Mouse (Mus musculus) embryonic fibroblast, embryonic 13.5 days (primary cell): ENCODE measurements around the gene Cep295.

Experiments
- CTCF ChIP-seq: IDR thresholded peaks from 2 replicates; pipeline ENCODE4 v1.5.1; 2011; ENCODE audit warnings: mild to moderate bottlenecking, control low read depth, low read length, moderate library complexity, borderline replicate concordance; ENCODE audit not compliant: insufficient read depth
- POLR2A ChIP-seq: IDR thresholded peaks from 2 replicates; pipeline ENCODE4 v1.6.1; 2011; ENCODE audit warnings: low read depth, mild to moderate bottlenecking, control low read depth, low read length, moderate library complexity

DNA sequence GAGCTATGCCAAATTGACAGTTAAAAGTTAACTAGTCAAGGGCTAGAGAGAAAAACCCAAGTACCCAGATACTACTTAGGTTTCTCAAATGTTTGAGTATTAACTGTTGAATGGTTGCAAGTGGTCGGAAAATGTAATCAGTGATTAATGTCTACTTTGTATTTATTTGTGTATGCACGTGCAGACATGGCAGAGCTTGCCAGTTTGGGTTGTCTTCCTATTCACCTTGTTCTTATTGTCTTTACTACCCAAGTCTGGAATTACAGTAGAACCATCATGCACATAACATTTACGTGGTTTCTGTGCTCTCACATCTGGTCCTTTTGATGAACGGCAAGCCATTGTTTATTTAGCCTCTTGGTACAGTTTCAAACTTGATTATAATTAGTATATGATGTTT is 48.2 kb downstream of the Cep295 start:
- TF ChIP-seq POLR2A, result no peak
- TF ChIP-seq CTCF, result no peak
